Mouse (Mus musculus) testis, postnatal 14 days (tissue): ENCODE measurements at regions not wholly inside any gene's neighbourhood (a gene's known extent, or its start where the extent isn't known, plus 50 kb on each side); places are given as distances from the start of the nearest gene placed in this dataset.

Experiments used
- DNase-seq: peaks from one replicate; pipeline ENCODE4 v3.0.0; 2021; ENCODE audit warnings: low spot score

DNA sequence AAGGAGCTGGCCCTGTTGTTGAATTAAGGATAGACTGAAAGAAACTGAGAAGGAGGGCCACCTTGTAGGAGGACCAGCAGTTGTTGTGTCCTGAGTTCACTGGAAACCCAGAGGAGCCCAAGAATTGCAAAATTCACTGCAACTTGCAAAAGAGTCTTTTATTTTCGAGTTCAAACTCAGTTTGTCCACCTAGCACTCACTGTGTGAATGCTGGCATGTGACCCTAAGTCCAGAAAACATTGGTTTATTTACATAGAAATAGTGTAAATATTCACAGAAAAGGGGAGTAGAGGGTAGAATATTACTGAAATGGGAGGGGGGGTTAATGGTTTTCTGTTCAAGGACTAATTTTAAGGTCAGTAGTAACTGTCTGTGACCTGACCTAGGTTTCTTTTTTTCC, 394.7 kb downstream of the 4933405O20Rik start:
- DNase-seq, result no peak

DNA sequence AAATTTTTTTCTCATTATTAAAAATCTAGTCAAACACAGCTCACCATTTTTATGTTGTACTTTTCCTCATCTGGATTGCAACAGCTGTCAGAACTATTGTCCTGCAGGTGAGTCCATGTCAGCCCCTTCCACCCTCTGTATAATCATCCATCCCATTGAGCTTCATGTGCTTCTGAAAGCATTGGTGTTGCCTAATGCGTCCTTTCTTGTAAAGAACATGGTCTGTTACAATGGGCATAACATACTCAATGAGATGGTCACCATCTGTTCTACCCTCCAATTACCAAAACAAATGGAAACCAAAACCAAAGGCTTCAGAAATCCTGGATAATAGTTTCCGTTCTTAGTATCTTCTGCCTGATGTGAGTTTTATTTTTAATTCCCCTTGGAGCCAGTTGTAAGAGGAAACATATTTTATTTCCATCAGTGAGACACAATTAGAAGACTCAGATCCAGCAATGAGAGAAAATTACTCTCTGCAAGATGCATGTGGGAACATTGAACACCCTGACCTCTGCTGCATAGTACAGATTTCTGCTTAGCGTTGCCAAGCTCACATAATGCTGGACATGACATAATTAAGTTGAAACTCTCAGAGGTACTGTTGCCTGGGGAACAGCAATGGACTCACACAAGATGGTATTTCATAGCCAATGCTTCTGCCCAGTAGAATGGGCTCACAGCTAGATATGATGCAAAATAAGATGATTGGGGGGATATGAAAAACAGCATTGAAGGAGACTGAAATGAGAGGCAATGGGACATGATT, 443.1 kb downstream of the 4933405O20Rik start:
- DNase-seq, result no peak

- DNase-seq, result no peak
Observed at GRCm38 (mm10) chr7:51051496-51051895, 452.5 kb downstream of the 4933405O20Rik start.

GRCm38 (mm10) chr7:51068376-51068775, 442.5 kb upstream of the Ano5 start:
- no peak for DNase-seq

- DNase-seq, result no peak
Observed at GRCm38 (mm10) chr7:51093774-51094173, 417.1 kb upstream of the Ano5 start.

DNA sequence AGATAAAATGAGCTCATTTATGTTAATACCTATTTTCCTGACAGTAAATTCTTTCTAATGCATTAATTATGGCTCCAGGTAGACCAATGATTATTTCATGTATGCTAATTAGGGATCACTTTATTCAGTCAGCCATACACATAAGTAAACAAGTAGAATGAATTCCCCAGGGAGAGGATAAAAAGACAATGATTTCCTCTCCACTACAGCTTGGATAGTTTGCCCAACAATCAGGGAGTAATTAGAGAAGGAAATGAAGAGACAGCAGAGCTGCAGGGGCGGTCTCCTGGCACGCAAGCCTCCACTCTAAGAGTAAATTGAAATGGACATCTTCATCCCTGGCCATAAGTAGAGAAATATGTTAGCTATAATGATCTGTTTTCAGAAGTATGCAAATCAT, 409.7 kb upstream of the Ano5 start:
- no peak for DNase-seq

GRCm38 (mm10) chr7:51140796-51141195, 370.0 kb upstream of the Ano5 start:
- no peak for DNase-seq

DNA sequence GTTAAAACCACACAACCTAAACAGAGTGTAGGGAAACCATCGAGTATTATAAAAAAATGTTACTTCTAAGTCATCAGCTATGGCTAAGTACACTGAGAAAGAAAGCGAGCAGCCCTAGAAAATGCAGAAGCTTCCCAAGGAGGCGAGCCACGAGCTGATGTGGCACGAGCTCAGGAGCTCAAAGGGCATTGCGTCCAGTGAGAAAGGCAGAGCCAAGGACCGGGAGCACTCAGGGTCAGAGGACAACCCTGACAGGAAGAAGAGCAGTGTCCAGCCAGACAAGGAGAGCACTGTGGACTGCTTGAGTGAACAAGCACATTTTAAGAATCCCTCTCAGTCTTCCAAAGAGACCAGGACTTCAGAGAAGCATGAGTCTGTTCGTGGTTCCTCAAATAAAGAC, 335.6 kb upstream of the Ano5 start:
- no peak for DNase-seq

- no peak for DNase-seq
Observed at GRCm38 (mm10) chr7:51215487-51216232, 295.2 kb upstream of the Ano5 start.

GRCm38 (mm10) chr7:51216233-51216605, 294.6 kb upstream of the Ano5 start:
- no peak for DNase-seq

DNA sequence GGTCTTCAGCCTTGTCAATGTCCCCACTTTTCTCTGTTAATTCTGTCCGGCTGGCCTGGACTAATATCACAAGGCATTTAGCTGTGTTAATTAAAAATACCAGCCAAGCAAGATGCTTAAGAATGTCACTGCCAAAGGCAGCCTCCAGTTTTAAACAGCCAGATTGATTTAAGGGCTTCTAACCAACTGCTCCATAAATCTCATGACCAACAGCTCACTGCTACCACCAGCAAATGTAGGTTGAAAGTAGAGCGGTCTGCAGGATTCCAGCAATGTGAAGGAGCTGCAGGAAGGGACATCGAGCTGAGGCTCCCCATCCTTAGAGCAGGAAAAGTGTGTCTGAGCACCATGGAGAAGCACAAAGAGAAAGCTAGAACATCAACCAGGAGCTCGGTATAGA, 289.5 kb upstream of the Ano5 start:
- no peak for DNase-seq

GRCm38 (mm10) chr7:51221806-51222205, 289.0 kb upstream of the Ano5 start:
- no peak for DNase-seq

GRCm38 (mm10) chr7:51227136-51227535, 283.7 kb upstream of the Ano5 start:
- DNase-seq, result no peak

- DNase-seq, result no peak
Observed at GRCm38 (mm10) chr7:51234616-51235015, 276.2 kb upstream of the Ano5 start.

- DNase-seq, result no peak
Observed at GRCm38 (mm10) chr7:51247695-51248094, 263.1 kb upstream of the Ano5 start.

DNA sequence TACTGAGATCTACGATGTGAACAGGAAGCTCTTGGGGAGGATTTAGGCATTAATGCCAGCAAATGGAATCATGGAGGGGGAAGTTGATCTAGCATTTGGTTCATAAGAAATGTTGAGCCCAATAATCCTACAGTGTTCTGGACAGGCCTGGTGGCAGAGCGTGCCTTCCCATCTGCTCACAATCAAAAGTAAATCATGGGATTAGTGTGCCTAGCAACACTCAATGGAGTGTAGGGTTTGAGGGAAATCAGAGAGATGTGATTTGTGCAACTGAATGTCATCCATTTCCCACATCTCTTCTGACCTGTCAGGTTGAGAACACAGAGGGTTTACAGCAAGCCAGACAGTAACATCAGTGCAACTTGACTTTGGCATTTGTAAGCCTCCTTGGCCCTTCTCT, 256.4 kb upstream of the Ano5 start:
- DNase-seq, result no peak

- DNase-seq, result no peak
Observed at GRCm38 (mm10) chr7:51259160-51259831, 251.5 kb upstream of the Ano5 start.

- no peak for DNase-seq
Observed at GRCm38 (mm10) chr7:51264166-51264565, 246.7 kb upstream of the Ano5 start.

DNA sequence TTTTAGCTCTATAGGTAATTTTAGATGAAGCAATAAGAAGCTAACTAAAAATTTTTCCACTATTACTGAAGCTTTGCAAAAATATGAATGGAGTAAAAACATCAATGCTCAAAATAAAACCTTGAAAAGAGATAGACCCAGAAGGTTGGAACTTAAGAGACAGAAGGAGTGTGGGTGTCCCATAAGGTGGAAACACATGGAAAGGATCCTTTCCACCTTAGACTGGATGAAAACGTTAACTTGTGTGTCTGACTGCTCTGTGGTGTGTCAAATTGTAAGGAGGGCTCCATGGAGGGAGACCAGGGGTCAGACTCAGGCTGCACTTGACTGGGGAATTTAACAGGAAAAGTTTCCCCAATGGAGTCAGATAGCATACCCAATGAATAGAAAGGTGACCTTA, 244.9 kb upstream of the Ano5 start:
- DNase-seq, result no peak

DNA sequence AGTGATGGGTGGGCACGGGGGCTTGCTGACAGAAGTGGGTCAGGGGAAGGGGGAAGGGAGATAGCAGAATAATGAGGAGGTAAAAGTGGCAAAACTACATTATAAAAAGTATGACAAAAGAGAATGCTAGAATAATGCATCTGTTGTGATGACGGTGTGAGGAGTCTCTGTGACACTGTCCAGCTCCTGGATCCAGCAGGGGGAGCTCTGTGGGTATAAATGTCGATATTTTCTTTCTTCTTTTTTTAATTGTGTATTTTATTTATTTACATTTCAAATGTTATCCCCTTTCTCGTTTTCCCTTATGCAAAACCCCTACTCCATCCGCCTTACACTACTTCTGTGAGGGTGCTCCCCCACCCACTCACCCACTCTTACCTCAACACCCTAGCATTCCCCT, 243.9 kb upstream of the Ano5 start:
- DNase-seq, result no peak

- DNase-seq, result no peak
Observed at GRCm38 (mm10) chr7:51268743-51269142, 242.1 kb upstream of the Ano5 start.

- peak; percentile 62 for DNase-seq
Observed at GRCm38 (mm10) chr7:51270531-51271090, 240.2 kb upstream of the Ano5 start.

DNA sequence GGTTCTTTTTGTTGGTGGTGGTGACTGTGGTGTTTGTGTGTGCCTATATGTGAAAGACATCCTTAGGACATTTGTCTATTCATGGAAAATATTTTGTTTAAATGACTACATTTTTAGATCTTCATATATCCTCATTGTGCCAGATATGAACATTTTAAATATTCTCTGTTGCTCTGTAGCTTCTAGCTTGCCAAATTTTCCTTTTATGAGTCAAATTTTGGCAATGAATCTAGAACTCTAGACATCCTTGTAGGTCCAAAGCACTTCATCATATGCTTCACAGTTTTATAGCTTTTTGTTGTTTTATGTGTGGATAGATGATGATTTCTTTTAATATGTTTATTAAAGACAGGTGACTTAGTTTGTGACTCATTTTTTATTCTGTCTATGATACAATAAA, 229.4 kb upstream of the Ano5 start:
- DNase-seq, result no peak
